Mouse (Mus musculus): Measurements from ENCODE around the gene Rhbdl1. TPM values are rescaled to one million over a fixed set of nuclear protein-coding genes. Genes with fewer than 3 reads are reported as not detected.
"Not testable (repeated sequence)": the region's sequence is repeated elsewhere in the genome, so short reads cannot be mapped to it uniquely, and the experiment has no call there.

The Rhbdl1 gene
- polyA plus RNA-seq, 1 experiment from 2014 or later: 1.4 TPM

GRCm38 (mm10) chr17:25808789-25809605 lies 28.1 kb downstream of the Rhbdl1 start, which contains the start of gene Fbxl16:
Fbxl16 (plus strand) TSS chr17:25809085.
- Histone ChIP-seq H3K4me1 (ENCODE audit: insufficient read depth, low read depth, low read length) (0 out of 2 replicates have a peak, but pooled peaks cover 6% of the 10 kb centered on the region), H3K27ac (ENCODE audit: low read length) (no peak within 1 kb of the TSS), H3K9me3 (ENCODE audit: low read length) (no peaks in the 10 kb centered on the region), H3K4me2 (replicated peaks; ENCODE audit: low read depth, low read length) (peak within 1 kb of the TSS; percentile 79), H3K27me3 (replicated peaks; ENCODE audit: insufficient read depth, low read length) (peaks cover 24% of the 10 kb centered on the region), H3K9ac (replicated peaks; ENCODE audit: low read depth) (no peak within 1 kb of the TSS), H3K36me3 (ENCODE audit: insufficient read depth, low read length) (no peaks in the 10 kb centered on the region), H3K4me3 (ENCODE audit: low read depth, low read length) (peak within 1 kb of the TSS; percentile 51)
- ATAC-seq (peak; percentile 80), DNase-seq (ENCODE audit: low spot score) (peak; percentile 68)
- 1% methylated on average over 64 of the region's 100 CpGs for WGBS
- TF ChIP-seq EP300 (IDR thresholded peaks at IDR 0.05) (no peak), CTCF (IDR thresholded peaks at IDR 0.05) (peak; percentile 44)

- Histone ChIP-seq H3K4me2 (replicated peaks; ENCODE audit: low read depth, low read length) (no peak overlapping the region), H3K27me3 (replicated peaks; ENCODE audit: insufficient read depth, low read length) (peaks cover 24% of the 10 kb centered on the region), H3K4me1 (ENCODE audit: insufficient read depth, low read depth, low read length) (0 out of 2 replicates have a peak, but pooled peaks cover 3% of the 10 kb centered on the region), H3K9ac (replicated peaks; ENCODE audit: low read depth) (no peak overlapping the region), H3K9me3 (ENCODE audit: low read length) (no peaks in the 10 kb centered on the region), H3K27ac (ENCODE audit: low read length) (no peak overlapping the region), H3K36me3 (ENCODE audit: insufficient read depth, low read length) (no peaks in the 10 kb centered on the region), H3K4me3 (ENCODE audit: low read depth, low read length) (no peak overlapping the region)
- 42% methylated on average over 5 of the region's 5 CpGs for WGBS
- no peak for DNase-seq (ENCODE audit: low spot score)
- TF ChIP-seq EP300 (IDR thresholded peaks at IDR 0.05): no peak
- no peak for TF ChIP-seq CTCF (IDR thresholded peaks at IDR 0.05)
- no peak for ATAC-seq
These were observed 29.1 kb downstream of the Rhbdl1 start for GRCm38 (mm10) chr17:25808028-25808427.

GRCm38 (mm10) chr17:25807452-25807851 lies 29.6 kb downstream of the Rhbdl1 start:
- not testable (repeated sequence) for H3K4me2 ChIP-seq (replicated peaks; ENCODE audit: low read depth, low read length); H3K36me3 ChIP-seq (ENCODE audit: insufficient read depth, low read length); H3K9me3 ChIP-seq (ENCODE audit: low read length); H3K4me1 ChIP-seq (ENCODE audit: insufficient read depth, low read depth, low read length); H3K9ac ChIP-seq (replicated peaks; ENCODE audit: low read depth); ATAC-seq; H3K27ac ChIP-seq (ENCODE audit: low read length); H3K4me3 ChIP-seq (ENCODE audit: low read depth, low read length); DNase-seq (ENCODE audit: low spot score)
- peaks cover 24% of the 10 kb centered on the region for H3K27me3 ChIP-seq (replicated peaks; ENCODE audit: insufficient read depth, low read length)
- 33% methylated on average over 2 of the region's 2 CpGs for WGBS

- no peak overlapping the region for H3K4me2 ChIP-seq (replicated peaks; ENCODE audit: low read depth, low read length)
- 0 out of 2 replicates have a peak, but pooled peaks cover 3% of the 10 kb centered on the region for H3K4me1 ChIP-seq (ENCODE audit: insufficient read depth, low read depth, low read length)
- ATAC-seq (no peak), DNase-seq (ENCODE audit: low spot score) (no peak)
- TF ChIP-seq CTCF (IDR thresholded peaks at IDR 0.05) (no peak), EP300 (IDR thresholded peaks at IDR 0.05) (no peak)
- H3K9ac ChIP-seq (replicated peaks; ENCODE audit: low read depth): no peak overlapping the region
- H3K27ac ChIP-seq (ENCODE audit: low read length): no peak overlapping the region
- H3K36me3 ChIP-seq (ENCODE audit: insufficient read depth, low read length): no peaks in the 10 kb centered on the region
- no peaks in the 10 kb centered on the region for H3K9me3 ChIP-seq (ENCODE audit: low read length)
- H3K4me3 ChIP-seq (ENCODE audit: low read depth, low read length): no peak overlapping the region
- 76% methylated on average over 4 of the region's 4 CpGs for WGBS
- peaks cover 24% of the 10 kb centered on the region for H3K27me3 ChIP-seq (replicated peaks; ENCODE audit: insufficient read depth, low read length)
These were observed 30.6 kb downstream of the Rhbdl1 start for GRCm38 (mm10) chr17:25806507-25806906.

- Histone ChIP-seq H3K36me3 (ENCODE audit: insufficient read depth, low read length) (no peaks in the 10 kb centered on the region), H3K9ac (replicated peaks; ENCODE audit: low read depth) (no peak overlapping the region), H3K4me2 (replicated peaks; ENCODE audit: low read depth, low read length) (no peak overlapping the region), H3K9me3 (ENCODE audit: low read length) (no peaks in the 10 kb centered on the region), H3K4me3 (ENCODE audit: low read depth, low read length) (no peak overlapping the region), H3K27ac (ENCODE audit: low read length) (no peak overlapping the region), H3K4me1 (ENCODE audit: insufficient read depth, low read depth, low read length) (no peaks in the 10 kb centered on the region), H3K27me3 (replicated peaks; ENCODE audit: insufficient read depth, low read length) (no peaks in the 10 kb centered on the region)
- ATAC-seq (no peak; the same call in 1 of the 2 replicates), DNase-seq (ENCODE audit: low spot score) (no peak)
- 7% methylated on average over 10 of the region's 10 CpGs for WGBS
- no peak for TF ChIP-seq CTCF (IDR thresholded peaks at IDR 0.05)
- no peak for TF ChIP-seq EP300 (IDR thresholded peaks at IDR 0.05)
These were observed 34.1 kb downstream of the Rhbdl1 start for GRCm38 (mm10) chr17:25802825-25803517.

GRCm38 (mm10) chr17:25801029-25801428 lies 36.1 kb downstream of the Rhbdl1 start:
- ATAC-seq (peak; percentile 63), DNase-seq (ENCODE audit: low spot score) (peak; percentile 79)
- Histone ChIP-seq H3K9me3 (ENCODE audit: low read length) (no peaks in the 10 kb centered on the region), H3K9ac (replicated peaks; ENCODE audit: low read depth) (no peak overlapping the region), H3K4me1 (ENCODE audit: insufficient read depth, low read depth, low read length) (peaks cover 3% of the 10 kb centered on the region; the same call in 1 of the 2 replicates), H3K27ac (ENCODE audit: low read length) (no peak overlapping the region), H3K27me3 (replicated peaks; ENCODE audit: insufficient read depth, low read length) (no peaks in the 10 kb centered on the region), H3K4me3 (ENCODE audit: low read depth, low read length) (no peak overlapping the region), H3K36me3 (ENCODE audit: insufficient read depth, low read length) (no peaks in the 10 kb centered on the region), H3K4me2 (replicated peaks; ENCODE audit: low read depth, low read length) (no peak overlapping the region)
- 8% methylated on average over 6 of the region's 6 CpGs for WGBS
- TF ChIP-seq EP300 (IDR thresholded peaks at IDR 0.05) (no peak), CTCF (IDR thresholded peaks at IDR 0.05) (peak; percentile 91)

Data from lung, postnatal 0 days (tissue).